Mouse (Mus musculus): ENCODE measurements around the gene Coro1b.

DNA sequence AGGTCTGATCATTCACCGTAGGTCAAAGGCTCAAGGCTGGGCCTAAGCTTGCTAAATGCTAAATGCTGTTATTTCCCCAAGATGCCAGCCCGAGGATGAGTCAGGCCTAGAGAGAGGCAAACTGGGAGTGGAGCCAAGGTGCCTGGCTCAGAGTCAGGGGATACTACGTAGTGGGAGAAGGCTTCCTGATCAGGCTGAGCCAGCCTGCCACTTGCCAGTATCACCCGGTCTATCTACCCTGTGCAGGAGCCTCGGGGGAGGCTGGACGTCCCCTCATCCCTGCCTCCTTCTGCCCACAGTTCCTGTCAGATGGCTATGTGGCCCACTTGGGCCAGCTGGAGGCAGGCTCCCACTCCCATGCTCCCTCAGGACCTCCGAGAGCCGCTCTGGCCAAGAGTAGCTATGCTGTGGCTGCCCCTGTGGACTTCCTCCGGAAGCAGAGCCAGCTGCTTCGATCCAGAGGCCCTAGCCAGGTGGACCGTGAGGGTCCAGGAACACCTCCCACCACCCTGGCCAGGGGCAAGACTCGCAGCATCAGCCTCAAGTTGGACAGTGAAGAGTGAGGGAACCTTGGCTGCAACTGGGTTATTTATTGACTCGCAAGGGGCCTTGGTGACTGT lies 35.1 kb upstream of the Coro1b start:
- TF ChIP-seq CTCF (IDR thresholded peaks at IDR 0.05; ENCODE audit: low read depth) (no peak), EP300 (IDR thresholded peaks at IDR 0.05; ENCODE audit: low read depth) (peak; percentile 89)

All from liver, postnatal 0 days (tissue).